Mouse (Mus musculus): ENCODE results near the gene Tnfsf9. TPM values are rescaled to one million over a fixed set of nuclear protein-coding genes. Genes with fewer than 3 reads are reported as not detected.
A peak's percentile ranks its signal among the peaks of the same experiment; 100 is the strongest.

The Tnfsf9 gene
- total and polyA plus RNA-seq, 2 experiments from 2014 or later, result 3.6 to 3.8 TPM

DNA sequence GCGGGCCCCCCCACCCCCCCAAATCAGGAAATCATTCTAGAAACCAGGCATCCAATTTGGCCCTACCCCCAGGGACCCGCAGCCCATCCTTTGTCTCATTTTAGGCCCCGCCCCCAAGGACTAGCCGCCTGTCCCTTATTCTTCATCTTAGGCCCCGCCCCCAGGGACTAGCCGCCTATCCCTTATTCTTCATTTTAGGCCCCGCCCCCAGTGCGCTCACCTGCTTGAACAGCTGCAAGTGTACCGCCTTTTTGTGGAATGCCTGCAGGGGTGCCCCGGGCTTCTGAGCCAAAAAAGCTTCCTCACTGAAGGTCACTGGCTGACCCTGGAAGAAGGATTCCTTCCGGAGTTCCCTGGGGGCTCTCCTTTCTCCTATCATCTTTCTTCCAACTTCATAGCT lies 34.4 kb upstream of the Tnfsf9 start:
- WGBS, result 8% methylated on average over 10 of the region's 11 CpGs
- Histone ChIP-seq H3K4me3 (ENCODE audit: low read depth, low read length) (peak overlapping the region; percentile 12; the same call in 1 of the 2 replicates), H3K36me3 (ENCODE audit: insufficient read depth, low read length) (no peaks in the 10 kb centered on the region), H3K9ac (replicated peaks; ENCODE audit: low read length, poor library complexity, severe bottlenecking) (no peak overlapping the region), H3K4me2 (ENCODE audit: low read depth, low read length, poor library complexity, severe bottlenecking) (peak overlapping the region; percentile 16), H3K4me1 (ENCODE audit: insufficient read depth, low read length) (no peaks in the 10 kb centered on the region), H3K27ac (ENCODE audit: low read depth, low read length) (no peak overlapping the region), H3K9me3 (ENCODE audit: low read length) (no peaks in the 10 kb centered on the region), H3K27me3 (ENCODE audit: insufficient read depth, low read length) (no peaks in the 10 kb centered on the region)
- ATAC-seq (ENCODE audit: low FRiP score) (peak; percentile 38; the same call in 1 of the 2 replicates), DNase-seq (ENCODE audit: low spot score) (peak; percentile 49)
- no peak for TF ChIP-seq CTCF (IDR thresholded peaks at IDR 0.05)

DNA sequence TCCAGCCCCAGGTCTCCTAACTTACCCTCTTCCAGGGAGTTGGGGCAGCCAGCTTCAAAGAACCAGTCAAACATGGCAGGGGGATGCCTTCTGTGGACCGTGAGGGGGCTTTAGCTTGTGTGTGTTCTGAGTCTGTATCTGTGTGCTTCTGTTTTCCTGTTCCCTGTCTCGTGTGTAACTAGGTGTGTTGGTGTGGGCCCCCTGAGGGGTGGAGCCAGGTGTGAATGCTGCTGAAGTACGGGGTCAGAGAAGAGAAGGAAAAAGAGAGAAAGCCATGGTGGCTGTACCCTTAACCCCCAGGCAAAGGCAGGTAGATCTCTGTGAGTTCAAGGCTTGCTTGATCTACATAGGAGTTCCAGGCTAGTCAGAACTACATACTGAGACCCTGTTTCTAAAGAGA lies 28.2 kb upstream of the Tnfsf9 start:
- ATAC-seq (ENCODE audit: low FRiP score), result no peak
- Histone ChIP-seq H3K27me3 (ENCODE audit: insufficient read depth, low read length) (no peaks in the 10 kb centered on the region), H3K4me2 (ENCODE audit: low read depth, low read length, poor library complexity, severe bottlenecking) (no peak overlapping the region), H3K4me1 (ENCODE audit: insufficient read depth, low read length) (no peaks in the 10 kb centered on the region), H3K36me3 (ENCODE audit: insufficient read depth, low read length) (peaks cover 22% of the 10 kb centered on the region), H3K27ac (ENCODE audit: low read depth, low read length) (no peak overlapping the region), H3K9ac (replicated peaks; ENCODE audit: low read length, poor library complexity, severe bottlenecking) (no peak overlapping the region), H3K9me3 (ENCODE audit: low read length) (no peaks in the 10 kb centered on the region), H3K4me3 (ENCODE audit: low read depth, low read length) (no peak overlapping the region)
- 79% methylated on average over 3 of the region's 3 CpGs for WGBS
- TF ChIP-seq CTCF (IDR thresholded peaks at IDR 0.05), result no peak
- no peak for DNase-seq (ENCODE audit: low spot score)

DNA sequence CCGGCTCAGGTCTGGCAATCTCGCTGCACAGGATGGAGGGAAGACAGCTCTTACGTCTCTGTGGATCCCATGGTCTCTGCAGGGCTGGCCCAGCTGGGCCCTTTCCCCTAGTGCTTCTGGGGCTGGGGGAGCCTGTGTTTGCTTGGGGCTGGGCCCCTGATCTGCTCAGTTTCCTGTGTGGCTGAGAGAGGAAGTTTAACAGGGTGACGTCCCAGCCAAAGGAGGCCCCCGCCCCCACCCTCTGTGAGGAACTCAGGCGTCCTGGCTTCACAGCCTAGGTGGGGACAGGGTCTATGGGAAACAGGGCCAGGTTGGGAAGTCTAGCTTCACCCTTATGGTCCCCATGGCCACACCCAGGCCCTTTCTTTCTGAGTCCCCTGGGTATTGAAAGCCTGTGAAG lies 26.8 kb upstream of the Tnfsf9 start, which contains the start of gene Dennd1c:
Gene Dennd1c, minus strand, starts transcription at position 179 of the 400 bp plus-strand sequence.
- TF ChIP-seq CTCF (IDR thresholded peaks at IDR 0.05), result no peak
- Histone ChIP-seq H3K27ac (ENCODE audit: low read depth, low read length) (no peak within 1 kb of the TSS), H3K27me3 (ENCODE audit: insufficient read depth, low read length) (no peaks in the 10 kb centered on the region), H3K4me2 (ENCODE audit: low read depth, low read length, poor library complexity, severe bottlenecking) (no peak within 1 kb of the TSS), H3K36me3 (ENCODE audit: insufficient read depth, low read length) (peaks cover 22% of the 10 kb centered on the region), H3K9me3 (ENCODE audit: low read length) (no peaks in the 10 kb centered on the region), H3K9ac (replicated peaks; ENCODE audit: low read length, poor library complexity, severe bottlenecking) (no peak within 1 kb of the TSS), H3K4me1 (ENCODE audit: insufficient read depth, low read length) (no peaks in the 10 kb centered on the region), H3K4me3 (ENCODE audit: low read depth, low read length) (no peak within 1 kb of the TSS)
- no peak for ATAC-seq (ENCODE audit: low FRiP score)
- no peak for DNase-seq (ENCODE audit: low spot score)
- WGBS, result 61% methylated on average over 6 of the region's 6 CpGs

DNA sequence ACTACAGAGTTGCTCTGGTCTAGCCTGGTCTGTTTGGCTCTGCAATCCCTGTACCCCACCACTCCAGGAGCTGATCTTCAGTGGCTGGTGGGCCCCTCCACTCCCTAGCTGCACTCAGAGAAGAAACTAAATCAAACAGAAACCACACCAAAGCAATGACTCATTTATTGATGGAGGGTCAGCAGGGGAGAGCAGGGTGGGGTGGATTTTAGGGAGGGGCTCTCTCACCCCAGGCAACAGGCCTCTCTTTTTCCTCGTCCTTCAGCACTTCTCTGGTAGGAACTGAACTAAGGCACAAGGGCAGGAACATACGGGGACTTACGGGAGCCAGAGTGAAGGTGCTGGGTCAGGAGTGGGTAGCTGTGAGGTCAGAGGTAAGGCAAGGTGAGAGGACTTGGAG lies 25.2 kb upstream of the Tnfsf9 start:
- Histone ChIP-seq H3K4me2 (ENCODE audit: low read depth, low read length, poor library complexity, severe bottlenecking) (no peak overlapping the region), H3K4me1 (ENCODE audit: insufficient read depth, low read length) (0 out of 2 replicates have a peak, but pooled peaks cover 4% of the 10 kb centered on the region), H3K9me3 (ENCODE audit: low read length) (no peaks in the 10 kb centered on the region), H3K9ac (replicated peaks; ENCODE audit: low read length, poor library complexity, severe bottlenecking) (no peak overlapping the region), H3K27ac (ENCODE audit: low read depth, low read length) (no peak overlapping the region), H3K36me3 (ENCODE audit: insufficient read depth, low read length) (peaks cover 33% of the 10 kb centered on the region), H3K27me3 (ENCODE audit: insufficient read depth, low read length) (no peaks in the 10 kb centered on the region), H3K4me3 (ENCODE audit: low read depth, low read length) (no peak overlapping the region)
- ATAC-seq (ENCODE audit: low FRiP score) (no peak), DNase-seq (ENCODE audit: low spot score) (no peak)
- WGBS, result 73% methylated on average over 3 of the region's 3 CpGs
- TF ChIP-seq CTCF (IDR thresholded peaks at IDR 0.05), result no peak

DNA sequence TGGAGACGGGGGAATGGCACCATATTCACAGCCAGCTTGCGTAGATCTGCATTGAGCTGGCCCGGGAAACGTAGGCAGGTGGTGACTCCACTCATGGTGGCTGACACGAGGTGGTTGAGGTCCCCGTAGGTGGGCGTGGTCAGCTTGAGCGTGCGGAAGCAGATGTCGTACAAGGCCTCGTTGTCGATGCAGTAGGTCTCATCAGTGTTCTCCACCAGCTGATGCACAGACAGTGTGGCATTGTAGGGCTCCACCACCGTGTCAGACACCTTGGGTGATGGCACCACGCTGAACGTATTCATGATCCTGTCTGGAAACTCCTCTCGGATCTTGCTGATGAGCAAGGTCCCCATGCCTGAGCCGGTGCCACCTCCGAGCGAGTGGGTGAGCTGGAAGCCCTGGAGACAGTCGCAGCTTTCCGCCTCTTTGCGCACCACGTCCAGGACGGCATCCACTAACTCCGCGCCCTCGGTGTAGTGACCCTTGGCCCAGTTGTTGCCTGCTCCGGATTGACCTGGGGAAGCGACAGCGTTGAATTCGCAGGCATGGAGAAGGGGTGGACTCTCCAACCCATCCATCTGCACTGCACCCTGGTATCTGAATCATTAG lies 23.8 kb upstream of the Tnfsf9 start:
- DNase-seq (ENCODE audit: low spot score) (no peak), ATAC-seq (ENCODE audit: low FRiP score) (no peak)
- Histone ChIP-seq H3K27me3 (ENCODE audit: insufficient read depth, low read length) (no peaks in the 10 kb centered on the region), H3K4me2 (ENCODE audit: low read depth, low read length, poor library complexity, severe bottlenecking) (no peak overlapping the region), H3K9ac (replicated peaks; ENCODE audit: low read length, poor library complexity, severe bottlenecking) (no peak overlapping the region), H3K4me3 (ENCODE audit: low read depth, low read length) (no peak overlapping the region), H3K4me1 (ENCODE audit: insufficient read depth, low read length) (peaks cover 10% of the 10 kb centered on the region), H3K9me3 (ENCODE audit: low read length) (no peaks in the 10 kb centered on the region), H3K36me3 (ENCODE audit: insufficient read depth, low read length) (peaks cover 33% of the 10 kb centered on the region), H3K27ac (ENCODE audit: low read depth, low read length) (no peak overlapping the region)
- 95% methylated on average over 31 of the region's 31 CpGs for WGBS
- TF ChIP-seq CTCF (IDR thresholded peaks at IDR 0.05), result no peak

DNA sequence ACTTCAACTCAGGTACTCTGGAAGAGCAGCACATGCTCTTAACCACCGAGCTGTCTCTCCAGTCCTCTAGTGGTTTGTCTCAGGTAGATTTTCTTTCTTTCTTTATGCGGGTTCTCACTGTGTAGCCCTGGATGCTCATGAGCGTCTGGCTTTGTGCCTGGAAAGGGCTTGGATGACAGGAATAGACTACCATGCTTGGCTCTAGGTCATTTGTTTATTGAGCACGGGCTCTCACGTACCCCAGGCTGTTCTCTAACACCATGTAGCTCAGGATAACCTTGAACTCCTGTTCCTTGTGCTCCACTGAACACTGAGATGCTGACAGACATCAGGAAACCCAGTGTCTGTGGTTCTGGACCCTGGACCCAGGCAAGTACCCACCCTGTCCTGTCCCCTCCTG lies 22.6 kb upstream of the Tnfsf9 start:
- H3K4me1 ChIP-seq (ENCODE audit: insufficient read depth, low read length), result peaks cover 10% of the 10 kb centered on the region
- ATAC-seq (ENCODE audit: low FRiP score) (no peak), DNase-seq (ENCODE audit: low spot score) (no peak)
- no peak overlapping the region for H3K27ac ChIP-seq (ENCODE audit: low read depth, low read length)
- no peak overlapping the region for H3K4me3 ChIP-seq (ENCODE audit: low read depth, low read length)
- 98% methylated on average over 5 of the region's 5 CpGs for WGBS
- no peaks in the 10 kb centered on the region for H3K9me3 ChIP-seq (ENCODE audit: low read length)
- H3K4me2 ChIP-seq (ENCODE audit: low read depth, low read length, poor library complexity, severe bottlenecking), result no peak overlapping the region
- H3K36me3 ChIP-seq (ENCODE audit: insufficient read depth, low read length), result peaks cover 33% of the 10 kb centered on the region
- no peak for TF ChIP-seq CTCF (IDR thresholded peaks at IDR 0.05)
- no peak overlapping the region for H3K9ac ChIP-seq (replicated peaks; ENCODE audit: low read length, poor library complexity, severe bottlenecking)
- no peaks in the 10 kb centered on the region for H3K27me3 ChIP-seq (ENCODE audit: insufficient read depth, low read length)

Measured in midbrain, postnatal 0 days (tissue).